Mouse (Mus musculus): Measurements from ENCODE around the gene Vegfa.

DNA sequence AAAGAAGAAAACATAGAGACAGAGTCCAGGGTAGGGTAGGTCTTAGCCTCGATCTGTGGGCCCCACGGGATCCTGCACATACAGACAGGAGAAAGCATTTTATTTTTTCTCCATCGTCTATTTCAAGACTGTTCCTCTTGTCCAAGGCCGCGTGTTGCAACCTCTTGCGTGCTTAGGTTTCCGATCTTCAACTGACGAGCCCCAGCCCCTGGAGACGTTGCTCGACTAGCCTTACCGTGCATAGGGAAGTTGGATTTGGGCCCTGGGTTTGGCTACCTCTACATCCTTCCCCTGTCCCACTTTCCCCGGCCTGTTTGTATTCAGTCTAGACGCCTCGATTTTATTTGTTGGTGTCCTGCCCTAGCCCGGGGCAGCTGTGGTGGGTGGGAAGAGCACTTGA is 18.6 kb downstream of the Vegfa start:
- no peak for TF ChIP-seq POLR2A (IDR thresholded peaks at IDR 0.05; ENCODE audit: extremely low read depth, insufficient read depth, low read length)
- TF ChIP-seq CTCF (IDR thresholded peaks at IDR 0.05; ENCODE audit: low read depth, low read length) = no peak

Measured in liver, adult 2 months (tissue).